Mouse (Mus musculus) CH12.LX (cell line): ENCODE measurements around the gene Lyz1. TPM values are rescaled to one million over a fixed set of nuclear protein-coding genes. Genes with fewer than 3 reads are reported as not detected.
A peak's percentile ranks its signal among the peaks of the same experiment; 100 is the strongest.

Experiments
- DNase-seq: peaks from one replicate; pipeline ENCODE4 v3.0.0-alpha.2; 2013; ENCODE audit errors: extremely low read depth
- H3K27ac ChIP-seq: 2 replicates; pipeline ENCODE4 v1.5.1; 2012; ENCODE audit warnings: low read depth, mild to moderate bottlenecking, control low read depth, moderate library complexity; ENCODE audit not compliant: insufficient read depth
- H3K27me3 ChIP-seq: replicated peaks from 2 replicates; pipeline ENCODE3; 2012; ENCODE audit warnings: inconsistent platforms
- H3K36me3 ChIP-seq, 2 experiments: replicated peaks in 1 of 2; 2 replicates each; pipeline versions ENCODE3 to v1.6.1; 2012; ENCODE audit warnings: inconsistent platforms in 1 of 2, low read length in 1 of 2, mild to moderate bottlenecking in 1 of 2, mixed read lengths in 1 of 2, moderate library complexity in 1 of 2; ENCODE audit not compliant: control insufficient read depth in 1 of 2, insufficient read depth in 1 of 2
- H3K4me1 ChIP-seq, 2 experiments: 2 replicates each; pipeline ENCODE4 v1.6.1; 2012; ENCODE audit warnings: inconsistent platforms in 1 of 2, moderate library complexity in 1 of 2; ENCODE audit not compliant: insufficient read depth in 2 of 2, control insufficient read depth in 1 of 2
- H3K4me2 ChIP-seq: 2 replicates; pipeline ENCODE4 v1.6.1; 2012; ENCODE audit warnings: low read depth, mild to moderate bottlenecking, control low read depth; ENCODE audit not compliant: poor library complexity, insufficient read depth, severe bottlenecking
- H3K4me3 ChIP-seq, 3 experiments: fragments of 150-350 bp in 1 of 3; sonication (generic) in 1 of 3; replicated peaks in 1 of 3; 2 replicates each; pipeline versions ENCODE3 to v1.5.1; 2011 to 2012; ENCODE audit warnings: low read depth in 2 of 3, low read length in 2 of 3, mild to moderate bottlenecking in 2 of 3, moderate library complexity in 2 of 3, control low read depth in 1 of 3, improper control_type of control experiment in 1 of 3, inconsistent platforms in 1 of 3, mixed read lengths in 1 of 3; ENCODE audit not compliant: poor library complexity in 1 of 3
- H3K79me2 ChIP-seq: replicated peaks from 2 replicates; pipeline ENCODE4 v1.6.1; 2012; ENCODE audit warnings: mild to moderate bottlenecking, moderate library complexity; ENCODE audit not compliant: control insufficient read depth, poor library complexity, insufficient read depth, severe bottlenecking; ENCODE audit errors: extremely low read depth
- H3K9ac ChIP-seq: 2 replicates; pipeline ENCODE4 v1.6.1; 2012; ENCODE audit warnings: low read depth, mild to moderate bottlenecking, control low read depth, moderate library complexity; ENCODE audit not compliant: insufficient read depth
- H3K9me3 ChIP-seq: replicated peaks from 2 replicates; pipeline ENCODE3; 2012; ENCODE audit warnings: low read length, inconsistent platforms, mixed read lengths
- BHLHE40 ChIP-seq: IDR thresholded peaks from 2 replicates; pipeline ENCODE4 v1.6.1; 2011; ENCODE audit warnings: mild to moderate bottlenecking, low read depth, low read length, improper control_type of control experiment
- CHD1 ChIP-seq: IDR thresholded peaks from 2 replicates; pipeline ENCODE4 v1.6.1; 2012; ENCODE audit warnings: low read depth, low read length, improper control_type of control experiment, inconsistent platforms
- ELF1 ChIP-seq: IDR thresholded peaks from 2 replicates; pipeline ENCODE4 v1.6.1; 2014; ENCODE audit warnings: low read depth, mild to moderate bottlenecking, inconsistent platforms, low read length, improper control_type of control experiment
- EP300 ChIP-seq: IDR thresholded peaks from 2 replicates; pipeline ENCODE4 v1.6.1; 2011; ENCODE audit warnings: low read length, improper control_type of control experiment
- ETS1 ChIP-seq: conservative IDR thresholded peaks from 2 replicates; pipeline ENCODE4 v1.6.1; 2012; ENCODE audit warnings: low read depth, mild to moderate bottlenecking, inconsistent platforms, low read length, improper control_type of control experiment, moderate library complexity
- GABPA ChIP-seq: IDR thresholded peaks from 2 replicates; pipeline ENCODE4 v1.6.1; 2012; ENCODE audit warnings: low read depth, low read length, improper control_type of control experiment, inconsistent platforms; ENCODE audit not compliant: insufficient replicate concordance
- HCFC1 ChIP-seq: IDR thresholded peaks from 2 replicates; pipeline ENCODE4 v1.6.1; 2012; ENCODE audit warnings: low read depth, mild to moderate bottlenecking, inconsistent platforms, low read length, improper control_type of control experiment
- IRF4 ChIP-seq: IDR thresholded peaks from 2 replicates; pipeline ENCODE4 v1.6.1; 2014; ENCODE audit warnings: low read depth, mild to moderate bottlenecking, inconsistent platforms, low read length, improper control_type of control experiment
- JUND ChIP-seq: conservative IDR thresholded peaks from 2 replicates; pipeline ENCODE4 v1.6.1; 2011; ENCODE audit warnings: low read depth, low read length, improper control_type of control experiment
- MAFK ChIP-seq: IDR thresholded peaks from 2 replicates; pipeline ENCODE4 v1.6.1; 2011; ENCODE audit warnings: low read length, improper control_type of control experiment; ENCODE audit not compliant: insufficient replicate concordance
- MAX ChIP-seq: IDR thresholded peaks from 2 replicates; pipeline ENCODE4 v1.6.1; 2011; ENCODE audit warnings: low read length, improper control_type of control experiment
- MAZ ChIP-seq: IDR thresholded peaks from 2 replicates; pipeline ENCODE4 v1.6.1; 2012; ENCODE audit warnings: low read depth, mild to moderate bottlenecking, inconsistent platforms, low read length, improper control_type of control experiment, moderate library complexity
- NELFE ChIP-seq: IDR thresholded peaks from 2 replicates; pipeline ENCODE4 v1.6.1; 2011; ENCODE audit warnings: low read depth, low read length, improper control_type of control experiment
- POLR2A ChIP-seq: IDR thresholded peaks from 2 replicates; pipeline ENCODE4 v1.6.1; 2011; ENCODE audit warnings: low read depth, mild to moderate bottlenecking, improper control_type of control experiment, low read length
- POLR2AphosphoS2 ChIP-seq: IDR thresholded peaks from 2 replicates; pipeline ENCODE4 v1.6.1; 2011; ENCODE audit warnings: low read depth, low read length, improper control_type of control experiment
- SIN3A ChIP-seq: IDR thresholded peaks from 2 replicates; pipeline ENCODE4 v1.6.1; 2012; ENCODE audit warnings: low read length, improper control_type of control experiment, inconsistent platforms
- TCF12 ChIP-seq: IDR thresholded peaks from 2 replicates; pipeline ENCODE4 v1.6.1; 2014; ENCODE audit warnings: low read depth, mild to moderate bottlenecking, inconsistent platforms, low read length, improper control_type of control experiment
- ZC3H11A ChIP-seq: IDR thresholded peaks from 2 replicates; pipeline ENCODE4 v1.6.1; 2012; ENCODE audit warnings: low read depth, mild to moderate bottlenecking, inconsistent platforms, low read length, improper control_type of control experiment
- ZNF384 ChIP-seq: IDR thresholded peaks from 2 replicates; pipeline ENCODE4 v1.6.1; 2012; ENCODE audit warnings: low read depth, low read length, improper control_type of control experiment, inconsistent platforms
- dilution Hi-C: fragments of 300-500 bp; cut with MboI; formaldehyde crosslinking; loops from 2 replicates; pipeline ENCODE4 v1.14.3; 2020; ENCODE audit warnings: low sequenced_read_pairs; ENCODE audit not compliant: extremely low pct_unique_long_range_greater_than_20kb, extremely low pct_ligation_motif_present
- in situ Hi-C: fragments of 300-500 bp; cut with MboI; formaldehyde crosslinking; loops from 3 replicates; pipeline ENCODE4 v1.14.3; 2019; ENCODE audit warnings: low sequenced_read_pairs, low pct_ligation_motif_present, low pct_unique_long_range_greater_than_20kb, mixed read lengths
- polyA plus RNA-seq: library from polyadenylated mRNA; unstranded; fragments of >175 nt; gene quantifications from 2 replicates; pipeline ENCODE4 v1.2.1, GENCODE M21; 2012; ENCODE audit warnings: low read depth; ENCODE audit not compliant: insufficient read length
- total RNA-seq, 2 experiments: library from RNA; depleted of rRNA; stranded (reverse); fragments of 300-350 nt in 1 of 2; fragments of >200 nt in 1 of 2; gene quantifications; 2 replicates each; pipeline ENCODE4 v1.2.3; 2012 to 2014

Lyz1 gene
- total and polyA plus RNA-seq, 3 experiments: not detected

DNA sequence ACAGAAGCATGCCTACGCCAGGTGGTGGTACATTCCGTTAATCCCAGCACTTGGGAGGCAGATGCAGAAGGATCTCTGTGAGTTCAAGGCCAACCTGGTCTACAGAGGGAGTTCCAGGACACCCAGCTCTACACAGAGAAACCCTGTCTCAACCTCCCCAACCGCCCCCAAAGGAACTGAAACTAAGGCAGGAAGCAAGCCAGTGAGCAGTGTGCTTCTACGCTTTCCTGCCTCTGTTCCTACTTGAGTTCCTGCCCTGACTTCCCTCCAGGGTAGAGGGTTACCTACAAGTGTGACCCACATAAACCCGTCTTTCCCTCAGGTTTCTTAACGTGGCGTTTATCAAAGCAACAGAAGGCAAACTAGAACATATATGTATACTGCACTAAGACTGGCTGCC, 31.1 kb upstream of the Lyz1 start:
- DNase-seq: peak; percentile 39
- dilution Hi-C loops: no loop called here
- no peak overlapping the region for H3K27ac ChIP-seq

DNA sequence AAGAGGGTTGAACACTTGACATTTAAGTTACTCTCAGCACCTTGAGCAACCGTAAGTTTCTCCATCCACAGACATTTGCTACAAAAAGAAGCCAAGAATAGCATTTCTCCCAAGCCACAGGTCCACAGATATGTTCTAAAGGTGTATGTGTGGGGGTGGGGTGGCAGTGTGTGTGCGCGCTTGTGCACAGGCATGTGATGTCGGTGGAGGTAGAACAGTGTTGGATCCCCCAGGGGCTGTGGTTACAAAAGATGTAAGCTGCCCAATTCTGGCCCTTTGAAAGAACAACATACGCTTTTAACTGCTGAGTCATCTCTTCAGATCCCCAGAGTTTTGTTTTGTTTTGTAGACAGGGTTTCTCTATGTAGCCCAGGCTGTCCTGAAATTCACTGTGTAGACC, 30.0 kb upstream of the Lyz1 start:
- Histone ChIP-seq H3K9me3 (no peaks in the 10 kb centered on the region), H3K27ac (no peak overlapping the region), H3K27me3 (no peaks in the 10 kb centered on the region), H3K4me1 (peaks cover 15 to 27% of the 10 kb centered on the region in 2 experiments), H3K36me3 (no peaks in the 10 kb centered on the region), H3K79me2 (no peaks in the 10 kb centered on the region), H3K9ac (no peak overlapping the region), H3K4me3 (no peak overlapping the region), H3K4me2 (no peak overlapping the region)
- dilution Hi-C loops (no loop called here), in situ Hi-C loops (no loop called here)
- peak; percentile 27 for DNase-seq
- no peak for TF ChIP-seq CHD1
- peak; percentile 52 for TF ChIP-seq BHLHE40
- peak; percentile 56; the same call in 1 of the 2 replicates for TF ChIP-seq MAFK
- TF ChIP-seq TCF12: no peak
- no peak for TF ChIP-seq POLR2AphosphoS2

More for the DNA sequence above, 31.1 kb upstream of the Lyz1 start:
- no peak overlapping the region for H3K9ac ChIP-seq
- TF ChIP-seq MAZ: no peak
- TF ChIP-seq POLR2A: no peak
- no peak for TF ChIP-seq NELFE
- TF ChIP-seq IRF4: peak; percentile 62
- peak; percentile 47 for TF ChIP-seq EP300
- TF ChIP-seq, all 38 proteins: peak for 2
- Histone ChIP-seq H3K4me2 (no peak overlapping the region), H3K4me1 (peaks cover 15 to 27% of the 10 kb centered on the region in 2 experiments), H3K27me3 (no peaks in the 10 kb centered on the region), H3K36me3 (no peaks in the 10 kb centered on the region), H3K79me2 (no peaks in the 10 kb centered on the region), H3K4me3 (no peak overlapping the region), H3K9me3 (no peaks in the 10 kb centered on the region)
- in situ Hi-C loops: no loop called here

DNA sequence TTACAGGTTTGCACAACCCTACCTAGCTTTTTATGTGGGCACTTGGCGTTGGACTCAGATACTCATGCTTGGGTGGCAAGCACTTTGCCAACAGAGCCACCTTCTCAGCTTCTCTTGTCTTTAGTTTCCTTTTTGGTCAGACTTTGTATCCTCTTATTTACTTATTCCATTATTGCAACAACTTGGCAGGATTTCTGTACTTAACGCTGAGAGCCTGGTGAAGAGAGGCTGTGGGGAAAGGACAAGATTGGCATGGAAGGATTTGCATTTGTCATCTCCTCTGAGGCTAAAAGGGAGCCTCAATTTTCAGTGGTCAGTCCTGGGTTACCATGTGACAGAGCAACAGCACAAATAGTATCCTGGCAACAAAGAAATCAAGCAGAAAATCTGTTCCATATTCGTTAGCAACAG, 27.9 kb upstream of the Lyz1 start:
- Histone ChIP-seq H3K9me3 (no peaks in the 10 kb centered on the region), H3K27me3 (no peaks in the 10 kb centered on the region), H3K27ac (no peak overlapping the region), H3K4me1 (peaks cover 15 to 27% of the 10 kb centered on the region in 2 experiments), H3K36me3 (no peaks in the 10 kb centered on the region), H3K4me2 (no peak overlapping the region), H3K4me3 (no peak overlapping the region), H3K79me2 (no peaks in the 10 kb centered on the region), H3K9ac (no peak overlapping the region)
- in situ Hi-C loops (no loop called here), dilution Hi-C loops (no loop called here)
- DNase-seq: no peak
- TF ChIP-seq MAFK (no peak), SIN3A (no peak), ELF1 (no peak), GABPA (no peak), JUND (no peak), NELFE (no peak), HCFC1 (no peak), BHLHE40 (no peak), ZNF384 (no peak), TCF12 (no peak), MAX (no peak), ZC3H11A (no peak), MAZ (no peak), ETS1 (no peak)
